Mouse (Mus musculus) E14TG2a.4 (cell line): ENCODE results near the gene Slc2a4.

Source experiments
- CTCF ChIP-seq: conservative IDR thresholded peaks from 2 replicates; pipeline ENCODE4 v1.5.1; 2014; ENCODE audit warnings: low read length
- POU5F1 ChIP-seq: IDR thresholded peaks from 2 replicates; pipeline ENCODE4 v1.6.1; 2014; ENCODE audit warnings: low read length, borderline replicate concordance

- TF ChIP-seq POU5F1 (no peak), CTCF (no peak)
Observed at GRCm38 (mm10) chr11:69953267-69953915, 5.4 kb upstream of the Slc2a4 start.
